Mouse (Mus musculus) neutrophil, adult 5-6 weeks (primary cell): Measurements from ENCODE around the gene Naxd. TPM values are rescaled to one million over a fixed set of nuclear protein-coding genes. Genes with fewer than 3 reads are reported as not detected.
"Not testable (repeated sequence)": the region's sequence is repeated elsewhere in the genome, so short reads cannot be mapped to it uniquely, and the experiment has no call there.

Experiments
- ATAC-seq: fragments of 151-379, 151-347 bp; 2 replicates; pipeline ENCODE4 v1.8.0; 2017; ENCODE audit warnings: mild to moderate bottlenecking, moderate TSS enrichment; ENCODE audit not compliant: insufficient number of reproducible peaks, poor library complexity, low FRiP score, severe bottlenecking; ENCODE audit errors: extremely low read depth
- total RNA-seq: library from RNA; stranded (forward); fragments of 200-1000 nt; gene quantifications from 2 replicates; pipeline ENCODE4 v1.2.3, GENCODE M21; 2017

The Naxd gene
- total RNA-seq, 1 experiment from 2014 or later: 63.1 TPM

- no peak for ATAC-seq
Measured at GRCm38 (mm10) chr8:11547063-11547462, 49.8 kb downstream of the Naxd start.

- peak; percentile 47; the same call in 1 of the 2 replicates for ATAC-seq
Measured at GRCm38 (mm10) chr8:11549706-11550105, 52.4 kb downstream of the Naxd start.

GRCm38 (mm10) chr8:11550281-11550948 lies 53.1 kb downstream of the Naxd start, which contains the start of gene Cars2:
Gene Cars2 (minus strand): TSS chr8:11550783.
- peak; percentile 72 for ATAC-seq

- ATAC-seq: not testable (repeated sequence)
Measured at GRCm38 (mm10) chr8:11551497-11551896, 54.2 kb downstream of the Naxd start.

GRCm38 (mm10) chr8:11552390-11552789 lies 55.1 kb downstream of the Naxd start:
- no peak for ATAC-seq

GRCm38 (mm10) chr8:11554799-11555719 lies 57.8 kb downstream of the Naxd start, which contains the start of gene Ing1:
Gene Ing1 (plus strand): TSS chr8:11555571.
- ATAC-seq: peak; percentile 30

GRCm38 (mm10) chr8:11555720-11556591 lies 58.6 kb downstream of the Naxd start:
- ATAC-seq: peak; percentile 64

GRCm38 (mm10) chr8:11556691-11557423 lies 59.6 kb downstream of the Naxd start:
- ATAC-seq: no peak

- ATAC-seq: no peak
Measured at GRCm38 (mm10) chr8:11557424-11557767, 60.1 kb downstream of the Naxd start.

- ATAC-seq: peak; percentile 67
Measured at GRCm38 (mm10) chr8:11557768-11558629, 60.7 kb downstream of the Naxd start.

GRCm38 (mm10) chr8:11559511-11559910 lies 62.2 kb downstream of the Naxd start:
- ATAC-seq: no peak

- no peak for ATAC-seq
Measured at GRCm38 (mm10) chr8:11560220-11560619, 62.9 kb downstream of the Naxd start.

- ATAC-seq: peak; percentile 33; the same call in 1 of the 2 replicates
Measured at GRCm38 (mm10) chr8:11564236-11564635, 66.9 kb downstream of the Naxd start.

Other genes starting within 250 kb of the Naxd start
- 0.37 TPM in 1 of 2 replicates, not detected in the other for gene Col4a2, start 184.7 kb upstream of the Naxd start, total RNA-seq
- 1.5 TPM in 1 of 2 replicates, not detected in the other for gene Col4a1, start 184.7 kb upstream of the Naxd start, total RNA-seq
- gene Rab20, start 18.8 kb upstream of the Naxd start, total RNA-seq: 11.7 and 15.4 TPM in 2 replicates
- gene Cars2, start 53.3 kb downstream of the Naxd start, total RNA-seq: 27.9 and 32.9 TPM in 2 replicates
- gene Ing1, start 58.1 kb downstream of the Naxd start, total RNA-seq: 113 and 115 TPM in 2 replicates
- gene Ankrd10, start 138.3 kb downstream of the Naxd start, total RNA-seq: 56.7 and 62.0 TPM in 2 replicates
- not detected in 2 replicates for gene 1700016D06Rik, start 203.6 kb downstream of the Naxd start, total RNA-seq
- gene Arhgef7, start 230.2 kb downstream of the Naxd start, total RNA-seq: 34.1 and 35.5 TPM in 2 replicates